Mouse (Mus musculus) erythroblast, embryonic 14.5 days (primary cell): ENCODE measurements at regions not wholly inside any gene's neighbourhood (a gene's known extent, or its start where the extent isn't known, plus 50 kb on each side); places are given as distances from the start of the nearest gene placed in this dataset.

Experiments used
- GATA1 ChIP-seq: IDR thresholded peaks from 2 replicates; pipeline ENCODE4 v1.6.1; 2012; ENCODE audit warnings: low read length, inconsistent platforms, mixed read lengths
- TAL1 ChIP-seq: IDR thresholded peaks from 3 replicates; pipeline ENCODE4 v1.6.1; 2012; ENCODE audit warnings: low read length, inconsistent platforms, mixed read lengths

GRCm38 (mm10) chr14:36802418-36802817 is 166.2 kb downstream of the Ccser2 start:
- TF ChIP-seq TAL1 (no peak), GATA1 (no peak)
